Mouse (Mus musculus) heart, adult 2 months (tissue): ENCODE results near the gene Gabpb1. TPM values are rescaled to one million over a fixed set of nuclear protein-coding genes. Genes with fewer than 3 reads are reported as not detected.

ENCODE experiments used
- DNase-seq, 2 experiments: peaks; one replicate each; pipeline ENCODE4 v3.0.0; 2021
- H3K27ac ChIP-seq: fragments of 200-600 bp; 2 replicates; pipeline ENCODE4 v1.8.1; 2022
- H3K27me3 ChIP-seq: fragments of 200-500 bp; 2 replicates; pipeline ENCODE4 v1.6.1; 2012; ENCODE audit warnings: mild to moderate bottlenecking, low read length, inconsistent platforms, mixed read lengths; ENCODE audit not compliant: control insufficient read depth, insufficient read depth
- H3K36me3 ChIP-seq: fragments of 200-500 bp; 2 replicates; pipeline ENCODE4 v1.6.1; 2012; ENCODE audit warnings: low read length, inconsistent platforms; ENCODE audit not compliant: control insufficient read depth, insufficient read depth
- H3K4me1 ChIP-seq: fragments of 200-500 bp; 2 replicates; pipeline ENCODE4 v1.6.1; 2011; ENCODE audit warnings: low read length; ENCODE audit not compliant: control insufficient read depth, insufficient read depth
- H3K4me3 ChIP-seq: fragments of 200-600 bp; 2 replicates; pipeline ENCODE4 v1.8.1; 2022
- H3K79me2 ChIP-seq: fragments of 200-500 bp; replicated peaks from 2 replicates; pipeline ENCODE4 v1.6.1; 2012; ENCODE audit warnings: mild to moderate bottlenecking, inconsistent platforms, low read length, moderate library complexity, mixed read lengths; ENCODE audit not compliant: control insufficient read depth, insufficient read depth
- H3K9ac ChIP-seq: fragments of 200-500 bp; 2 replicates; pipeline ENCODE4 v1.6.1; 2012; ENCODE audit warnings: low read depth, mild to moderate bottlenecking, control low read depth, inconsistent platforms, low read length, mixed read lengths
- CTCF ChIP-seq: fragments of 200-600 bp; IDR thresholded peaks from 2 replicates; pipeline ENCODE4 v1.8.1; 2022; ENCODE audit warnings: antibody characterized with exemption, mild to moderate bottlenecking, moderate library complexity
- EP300 ChIP-seq: fragments of 200-500 bp; IDR thresholded peaks from 2 replicates; pipeline ENCODE4 v1.6.1; 2011; ENCODE audit warnings: low read depth, low read length, control low read depth; ENCODE audit not compliant: insufficient read depth
- POLR2A ChIP-seq: fragments of 200-500 bp; IDR thresholded peaks from 2 replicates; pipeline ENCODE4 v1.6.1; 2011; ENCODE audit warnings: mild to moderate bottlenecking, low read depth, low read length, control low read depth; ENCODE audit not compliant: insufficient read depth
- WGBS: fragments of 180-500 bp; shearing (Covaris S2); methylation state at CpG from one replicate; pipeline ENCODE4 v1.1.7; 2018; 5-methylcytosine and 5-hydroxymethylcytosine counted together
- intact Hi-C: fragments of 180-260 bp; cut with DNase I; formaldehyde crosslinking; loops from one replicate; pipeline ENCODE4 v1.15.1; 2025
- polyA plus RNA-seq: library from polyadenylated mRNA; depleted of rRNA; stranded (reverse); fragments of >200 nt; gene quantifications from 2 replicates; pipeline ENCODE4 v1.2.3, GENCODE M21; 2012
- total RNA-seq, 2 experiments: library from RNA; stranded (reverse); gene quantifications; 2 replicates each; pipeline ENCODE4 v1.2.3; 2021

Gene Gabpb1
- total and polyA plus RNA-seq, 3 experiments = 5.8 to 13.1 (median 10.6) TPM

GRCm38 (mm10) chr2:126647762-126648161 is 28.4 kb downstream of the Gabpb1 start:
- 93% methylated on average over 3 of the region's 3 CpGs for WGBS
- no peak for DNase-seq
- intact Hi-C loops = no loop called here
- Histone ChIP-seq H3K4me1 (no peaks in the 10 kb centered on the region), H3K4me3 (no peak overlapping the region), H3K27me3 (no peaks in the 10 kb centered on the region), H3K9ac (no peak overlapping the region), H3K27ac (no peak overlapping the region), H3K79me2 (no peaks in the 10 kb centered on the region), H3K36me3 (no peaks in the 10 kb centered on the region)
- TF ChIP-seq EP300 (no peak), CTCF (no peak)

GRCm38 (mm10) chr2:126646461-126646860 is 29.7 kb downstream of the Gabpb1 start:
- Histone ChIP-seq H3K36me3 (no peaks in the 10 kb centered on the region), H3K27me3 (no peaks in the 10 kb centered on the region), H3K4me1 (no peaks in the 10 kb centered on the region), H3K9ac (no peak overlapping the region), H3K4me3 (no peak overlapping the region), H3K27ac (no peak overlapping the region), H3K79me2 (no peaks in the 10 kb centered on the region)
- DNase-seq = no peak
- TF ChIP-seq EP300 (no peak), POLR2A (no peak), CTCF (no peak)
- intact Hi-C loops = no loop called here
- 88% methylated on average over 5 of the region's 5 CpGs for WGBS

DNA sequence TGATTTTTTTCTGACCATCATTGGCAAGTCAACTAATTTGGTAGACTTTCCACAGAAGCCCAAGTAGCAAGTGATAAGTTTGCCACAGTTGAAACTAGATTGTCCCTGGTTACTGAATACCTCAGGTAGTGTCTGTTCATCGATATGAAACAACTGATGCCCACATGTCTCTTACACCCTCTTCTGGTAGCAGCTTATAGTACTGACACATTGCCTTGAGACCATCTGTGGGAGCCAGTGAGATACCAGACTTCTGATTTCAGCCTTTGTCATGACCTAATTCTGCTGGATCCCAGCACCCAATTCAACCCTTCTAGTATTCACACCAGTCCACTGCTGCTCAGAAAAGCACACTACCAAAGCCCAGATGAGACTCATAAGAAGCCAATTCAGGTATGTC is 31.4 kb downstream of the Gabpb1 start:
- Histone ChIP-seq H3K27me3 (no peaks in the 10 kb centered on the region), H3K4me1 (no peaks in the 10 kb centered on the region), H3K36me3 (no peaks in the 10 kb centered on the region; the same call in 1 of the 2 replicates), H3K9ac (no peak overlapping the region), H3K4me3 (no peak overlapping the region), H3K27ac (no peak overlapping the region), H3K79me2 (no peaks in the 10 kb centered on the region)
- DNase-seq = no peak
- WGBS = 88% methylated on average over 1 of the region's 1 CpGs
- TF ChIP-seq POLR2A (no peak), CTCF (peak; percentile 38)
- intact Hi-C loops = no loop called here

- no peak for DNase-seq
- H3K4me3 ChIP-seq = no peak overlapping the region
- peaks cover 2% of the 10 kb centered on the region; the same call in 1 of the 2 replicates for H3K4me1 ChIP-seq
- no peak overlapping the region for H3K9ac ChIP-seq
- no peaks in the 10 kb centered on the region for H3K27me3 ChIP-seq
- TF ChIP-seq EP300 (no peak), CTCF (peak; percentile 46)
- no peaks in the 10 kb centered on the region for H3K79me2 ChIP-seq
- no peaks in the 10 kb centered on the region; the same call in none of the 2 replicates for H3K36me3 ChIP-seq
- WGBS = 90% methylated on average over 2 of the region's 2 CpGs
- no peak overlapping the region for H3K27ac ChIP-seq
- intact Hi-C loops = no loop called here
These were observed 35.8 kb downstream of the Gabpb1 start for GRCm38 (mm10) chr2:126640298-126640697.

DNA sequence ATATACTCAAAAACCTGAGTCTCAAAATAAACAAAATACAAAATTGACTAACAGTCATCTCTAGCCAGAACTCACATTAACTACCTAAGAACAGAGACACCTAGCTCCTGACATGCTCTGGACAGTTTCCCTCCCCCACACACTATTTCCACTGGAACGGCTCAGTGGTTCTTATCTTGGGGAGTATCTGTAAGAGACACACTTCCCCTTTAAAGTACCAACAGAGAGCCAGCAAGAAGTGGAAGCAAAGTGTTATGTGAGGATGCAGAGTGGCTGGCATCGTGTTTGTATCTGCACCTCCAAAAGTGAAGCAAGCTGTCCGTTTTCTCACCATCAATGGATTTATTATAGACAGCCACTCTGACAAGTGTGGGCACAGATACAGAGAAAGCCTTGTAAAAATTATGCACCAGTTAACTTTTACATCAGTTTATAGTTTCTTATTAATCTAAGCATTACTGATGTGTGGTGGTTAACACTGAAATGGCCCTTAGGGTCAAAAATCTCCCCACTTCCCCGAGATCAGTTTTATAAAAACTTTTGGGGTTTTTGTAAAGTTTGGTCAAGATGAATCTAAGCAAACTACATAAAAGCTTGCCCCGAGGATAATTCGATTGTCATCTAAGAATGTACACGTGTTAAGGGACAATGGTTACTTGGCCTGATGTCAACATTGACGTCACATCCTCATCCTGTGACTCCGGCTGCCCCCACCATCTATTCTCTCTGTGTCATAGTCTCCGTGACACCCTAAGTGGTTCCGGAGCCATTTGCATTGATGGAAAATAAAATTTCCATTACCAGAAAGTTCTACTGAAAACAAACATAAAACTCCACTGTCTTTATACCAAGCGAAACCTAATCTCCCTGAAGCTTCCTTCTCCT is 40.0 kb downstream of the Gabpb1 start:
- H3K79me2 ChIP-seq = no peaks in the 10 kb centered on the region

DNA sequence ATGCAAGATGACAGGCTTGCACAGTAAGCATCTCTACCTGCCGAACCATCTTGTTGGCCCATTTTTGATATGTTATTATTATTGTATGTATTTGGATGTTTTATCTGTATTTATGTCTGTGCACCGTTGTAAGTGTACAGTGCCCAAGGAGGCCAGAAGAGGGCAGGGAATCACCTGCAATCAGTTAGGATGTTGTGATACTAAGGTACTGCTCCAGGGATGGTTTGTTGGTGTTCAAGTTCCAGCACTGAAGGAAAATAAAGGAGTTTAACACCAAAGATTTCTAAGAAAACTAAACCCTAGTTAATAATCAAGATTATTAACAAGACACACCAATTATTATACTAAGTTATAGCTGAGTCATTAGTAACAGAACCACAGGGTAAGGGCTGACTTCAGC is 43.0 kb downstream of the Gabpb1 start:
- TF ChIP-seq POLR2A = no peak
- TF ChIP-seq EP300 = no peak
- no peak for TF ChIP-seq CTCF
- no peak overlapping the region for H3K9ac ChIP-seq
- intact Hi-C loops = no loop called here
- peaks cover 2% of the 10 kb centered on the region; the same call in 1 of the 2 replicates for H3K4me1 ChIP-seq
- no peaks in the 10 kb centered on the region for H3K79me2 ChIP-seq
- WGBS = 86% methylated on average over 2 of the region's 2 CpGs
- no peaks in the 10 kb centered on the region; the same call in none of the 2 replicates for H3K36me3 ChIP-seq
- no peak overlapping the region for H3K27ac ChIP-seq
- no peak overlapping the region for H3K4me3 ChIP-seq
- no peaks in the 10 kb centered on the region for H3K27me3 ChIP-seq
- DNase-seq = no peak

More for the DNA sequence above, 40.0 kb downstream of the Gabpb1 start:
- H3K9ac ChIP-seq = no peak overlapping the region
- H3K36me3 ChIP-seq = no peaks in the 10 kb centered on the region; the same call in none of the 2 replicates
- 43% methylated on average over 12 of the region's 12 CpGs for WGBS
- DNase-seq = peak in 1 of 2 experiments; percentile 25
- intact Hi-C loops = no loop called here
- no peak overlapping the region for H3K4me3 ChIP-seq
- TF ChIP-seq POLR2A = no peak
- no peak for TF ChIP-seq CTCF
- TF ChIP-seq EP300 = 0 out of 2 replicates have a peak, but pooled peaks have one; percentile 35
- H3K4me1 ChIP-seq = peaks cover 2% of the 10 kb centered on the region; the same call in 1 of the 2 replicates
- H3K27ac ChIP-seq = peak overlapping the region; percentile 21; the same call in 1 of the 2 replicates
- no peaks in the 10 kb centered on the region for H3K27me3 ChIP-seq
